Mouse (Mus musculus) lung, adult 18-20 months (tissue): Measurements from ENCODE around the gene Fam124b.

ENCODE experiments used
- DNase-seq, 2 experiments: peaks; one replicate each; pipeline ENCODE4 v3.0.0; 2022; ENCODE audit warnings: mixed read lengths in 2 of 2

The Fam124b gene

DNA sequence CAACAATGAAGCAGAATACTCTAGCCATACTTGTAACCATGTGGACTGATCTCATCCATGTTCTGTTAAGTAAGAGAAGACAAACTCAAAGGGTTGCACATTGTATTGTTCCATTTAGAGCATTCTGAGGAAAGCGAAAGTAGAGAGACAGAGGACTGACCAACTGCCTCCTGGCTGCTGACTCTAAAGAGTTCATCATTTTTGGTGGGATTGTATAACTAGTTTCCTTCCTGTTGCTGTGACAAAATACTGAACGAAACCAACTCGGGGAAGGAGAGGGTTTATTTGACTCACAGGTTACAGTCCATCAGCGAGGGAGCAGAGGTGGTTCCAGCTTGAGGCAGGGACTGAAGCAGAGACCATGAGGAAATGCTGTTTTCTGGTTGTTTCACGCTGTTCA is 50.6 kb downstream of the Fam124b start:
- no peak for DNase-seq

DNA sequence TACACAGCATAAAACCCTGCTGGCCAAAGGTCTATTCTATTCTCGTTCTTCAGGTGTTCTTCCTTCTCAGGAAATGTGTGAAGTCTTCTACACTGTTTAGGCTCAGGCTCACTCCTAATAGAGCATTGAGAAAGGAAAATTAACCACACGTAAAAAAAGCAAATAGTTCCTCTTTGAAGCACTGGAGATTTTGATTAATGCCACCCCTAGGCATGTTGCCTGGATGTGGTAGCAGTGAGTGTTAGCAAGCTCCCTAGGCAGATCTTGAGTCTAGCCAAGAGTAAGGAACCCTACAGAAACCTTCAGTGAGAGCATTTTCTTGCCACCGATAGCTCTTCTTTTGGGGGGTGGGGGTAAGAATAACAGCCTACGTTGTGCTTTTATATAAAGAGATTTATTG is 51.7 kb downstream of the Fam124b start:
- no peak for DNase-seq

DNA sequence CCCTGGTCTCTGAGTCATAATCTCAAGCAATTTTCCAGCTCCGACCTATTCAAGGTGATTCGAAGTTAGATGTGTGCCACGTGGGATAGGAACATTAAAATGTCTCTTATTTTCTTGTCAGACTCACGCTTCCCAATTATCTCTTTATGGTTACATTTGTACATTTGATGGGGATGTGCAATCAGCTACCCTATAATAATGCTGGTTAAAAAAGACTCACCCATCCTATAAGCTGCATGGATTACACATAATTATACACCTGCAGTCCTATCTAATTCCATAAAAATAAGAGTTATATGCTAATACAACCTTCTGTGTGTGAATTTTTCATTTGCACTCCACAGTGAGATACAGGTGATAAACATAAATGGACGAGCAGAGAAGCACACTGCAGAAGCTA is 52.9 kb downstream of the Fam124b start:
- no peak for DNase-seq

DNA sequence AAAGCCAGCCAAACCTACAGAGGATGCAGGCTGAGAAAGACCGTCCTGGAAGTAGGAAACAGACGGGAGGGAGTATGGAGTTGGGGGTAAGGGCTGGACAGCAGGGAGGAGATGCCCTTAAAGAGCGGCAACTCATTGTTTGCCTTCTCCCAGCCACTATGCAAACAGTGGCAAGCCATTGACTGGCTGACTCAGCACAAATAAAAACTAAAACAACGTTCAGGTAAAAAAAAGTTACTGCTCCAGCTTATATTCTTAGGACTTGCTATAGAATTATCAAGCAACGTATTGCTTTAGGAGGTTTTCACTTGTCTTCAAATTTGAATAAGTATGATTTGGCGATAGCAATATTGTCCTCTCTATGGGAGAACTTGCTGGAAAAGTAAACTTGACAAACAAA is 55.3 kb downstream of the Fam124b start:
- DNase-seq = no peak

DNA sequence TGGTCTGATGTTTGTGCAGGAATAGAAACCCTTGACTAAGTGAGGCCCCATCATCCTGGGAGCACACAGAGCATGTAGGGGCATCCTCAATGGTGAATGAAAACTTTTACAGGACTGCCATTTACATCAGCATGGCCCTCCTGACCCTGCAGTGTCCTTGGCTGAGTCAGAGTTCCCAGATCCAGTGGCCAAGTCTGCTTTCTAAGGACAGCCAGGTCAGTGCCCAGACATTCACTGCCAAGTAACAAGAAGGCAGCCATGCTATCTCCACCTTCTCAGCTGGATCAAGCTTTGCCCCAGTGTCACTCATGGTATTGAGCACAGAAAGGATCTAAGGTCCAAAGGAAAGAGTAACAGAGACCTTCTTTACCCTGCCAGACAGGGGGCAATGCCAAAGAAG is 58.7 kb downstream of the Fam124b start:
- no peak for DNase-seq

DNA sequence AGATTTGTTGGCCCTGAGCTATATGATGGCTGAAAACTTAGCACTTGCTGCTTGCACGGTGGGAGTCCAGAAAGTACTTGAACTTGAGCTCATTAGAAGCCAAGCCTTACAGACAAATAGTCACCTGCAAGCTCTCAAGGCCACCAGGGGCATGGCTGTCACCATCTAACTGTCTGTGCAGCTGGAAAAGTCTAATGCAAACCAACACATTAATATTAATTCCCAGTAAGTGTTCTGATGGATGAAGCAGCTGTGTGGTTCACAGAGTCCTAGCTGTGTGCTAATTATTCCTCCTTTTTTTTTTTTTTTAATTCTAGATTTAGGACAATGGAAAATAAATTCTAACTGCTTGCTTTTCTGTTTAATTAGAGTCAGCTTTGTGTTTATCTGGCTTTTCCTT is 63.4 kb downstream of the Fam124b start:
- DNase-seq = no peak

DNA sequence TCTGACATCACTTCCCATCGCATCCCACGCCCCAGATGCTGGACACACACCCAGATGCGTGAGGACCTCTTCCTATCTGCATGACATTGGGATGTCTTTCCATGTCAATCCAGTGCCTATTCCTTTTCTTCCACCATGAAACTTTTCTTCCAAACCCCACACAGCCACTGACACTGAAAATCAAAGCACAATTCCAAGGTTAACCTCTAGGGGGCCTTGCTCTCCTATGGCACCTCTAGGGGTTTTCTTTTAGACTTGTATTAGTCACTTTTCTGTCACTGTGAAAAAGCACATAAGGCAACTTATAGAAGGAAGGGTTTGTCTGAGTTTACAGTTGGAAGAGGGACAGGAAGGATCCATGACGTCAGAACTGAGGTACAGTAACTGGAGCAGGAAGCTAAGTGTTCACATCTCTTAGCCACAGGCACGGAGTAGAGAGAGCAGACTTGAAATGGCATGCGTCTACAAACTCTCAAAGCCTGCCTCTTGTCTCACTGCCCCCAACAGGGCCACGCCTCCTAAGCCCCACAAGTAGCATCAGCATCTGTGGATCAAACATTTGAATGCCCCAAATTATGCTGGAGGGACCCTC is 65.1 kb downstream of the Fam124b start:
- DNase-seq = no peak

DNA sequence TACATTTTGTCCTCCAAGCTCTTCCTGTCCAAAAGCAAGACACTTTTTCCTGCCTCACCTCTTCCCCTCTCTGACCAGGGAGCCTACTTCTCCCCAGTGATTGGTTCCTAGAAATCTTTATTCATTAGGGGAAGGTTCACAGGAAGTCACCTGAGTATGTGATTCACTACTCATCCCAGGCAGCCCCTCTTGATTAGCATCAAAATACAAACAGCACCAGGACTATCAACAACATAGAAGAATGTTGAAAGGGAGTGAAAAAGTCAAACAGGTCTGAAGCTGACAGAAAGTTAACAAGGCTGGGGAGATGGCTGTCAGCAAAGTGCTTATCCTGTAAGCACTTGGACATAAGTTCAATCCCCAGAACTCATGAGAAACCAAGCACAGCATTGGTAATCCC is 67.6 kb downstream of the Fam124b start:
- no peak for DNase-seq
